Mouse (Mus musculus): Measurements from ENCODE around the gene Rnf17. TPM values are rescaled to one million over a fixed set of nuclear protein-coding genes. Genes with fewer than 3 reads are reported as not detected.
A peak's percentile ranks its signal among the peaks of the same experiment; 100 is the strongest.

Gene Rnf17
- polyA plus RNA-seq (2015; fragmentation: Nextera tagmentation; extraction: Ambion mirVana): 0.80 and 1.1 TPM in 2 replicates

GRCm38 (mm10) chr14:56402311-56403071, at the start of gene Rnf17:
TSS of gene Rnf17 (plus strand) at chr14:56402581.
- Histone ChIP-seq H3K9ac (ENCODE audit: low read depth, low read length) (no peak within 1 kb of the TSS), H3K4me3 (ENCODE audit: low read length) (no peak within 1 kb of the TSS), H3K4me1 (ENCODE audit: control insufficient read depth, insufficient read depth, low read depth, low read length) (no peaks in the 10 kb centered on the region), H3K27ac (ENCODE audit: low read depth, low read length) (no peak within 1 kb of the TSS), H3K4me2 (ENCODE audit: low read length) (peak within 1 kb of the TSS; percentile 35), H3K27me3 (replicated peaks; ENCODE audit: control insufficient read depth, insufficient read depth, low read length) (no peaks in the 10 kb centered on the region), H3K9me3 (ENCODE audit: control insufficient read depth, low read length) (no peaks in the 10 kb centered on the region), H3K36me3 (ENCODE audit: control insufficient read depth, insufficient read depth, low read length) (no peaks in the 10 kb centered on the region)
- ATAC-seq: no peak
- 70% methylated on average over 34 of the region's 34 CpGs for WGBS

DNA sequence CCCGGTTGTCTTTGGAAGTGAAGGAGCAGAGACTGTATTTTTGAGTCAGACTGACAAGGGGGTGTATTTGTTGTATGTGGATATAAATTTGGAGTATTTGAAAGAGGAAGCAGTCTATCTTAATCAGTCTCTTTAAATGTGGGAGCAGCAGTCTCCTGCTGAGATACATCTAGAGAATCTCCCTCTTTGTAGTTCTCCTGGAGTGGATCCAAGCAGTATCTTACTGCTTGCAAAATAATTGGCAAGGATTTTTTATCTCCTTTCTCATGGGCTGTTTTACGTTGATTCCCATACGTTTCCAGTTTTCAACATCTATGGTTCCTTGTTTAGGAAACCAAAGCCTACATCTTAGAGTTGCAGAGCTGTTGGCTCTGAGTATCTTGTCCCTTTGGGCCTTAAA, 47.6 kb upstream of the Rnf17 start:
- Histone ChIP-seq H3K27ac (ENCODE audit: low read depth, low read length) (no peak overlapping the region), H3K4me2 (ENCODE audit: low read length) (no peak overlapping the region), H3K9me3 (ENCODE audit: control insufficient read depth, low read length) (no peaks in the 10 kb centered on the region), H3K36me3 (ENCODE audit: control insufficient read depth, insufficient read depth, low read length) (no peaks in the 10 kb centered on the region), H3K4me1 (ENCODE audit: control insufficient read depth, insufficient read depth, low read depth, low read length) (no peaks in the 10 kb centered on the region), H3K9ac (ENCODE audit: low read depth, low read length) (no peak overlapping the region), H3K4me3 (ENCODE audit: low read length) (no peak overlapping the region), H3K27me3 (replicated peaks; ENCODE audit: control insufficient read depth, insufficient read depth, low read length) (no peaks in the 10 kb centered on the region; the same call in 1 of the 2 replicates)
- ATAC-seq: no peak
- WGBS: 66% methylated on average over 3 of the region's 3 CpGs

DNA sequence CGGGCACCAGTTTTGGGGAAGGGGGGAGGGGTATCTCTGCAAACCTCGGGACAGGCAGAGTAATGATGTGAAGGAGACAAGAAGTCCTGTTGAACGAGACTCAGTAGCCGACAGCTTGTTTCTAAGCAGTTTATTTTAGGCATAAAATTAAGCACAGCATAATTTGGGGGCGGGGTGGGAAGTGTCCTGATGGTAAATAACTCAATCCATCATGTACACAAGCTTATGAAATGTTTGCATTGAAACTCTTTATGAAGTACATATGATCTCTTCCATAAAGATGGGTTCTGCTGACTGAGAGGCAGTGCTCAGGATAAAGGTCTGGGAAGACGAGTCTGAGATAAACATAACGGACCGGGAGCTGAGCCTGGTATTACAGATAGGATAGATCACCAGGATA, 47.0 kb upstream of the Rnf17 start:
- Histone ChIP-seq H3K27me3 (replicated peaks; ENCODE audit: control insufficient read depth, insufficient read depth, low read length) (no peaks in the 10 kb centered on the region; the same call in 1 of the 2 replicates), H3K27ac (ENCODE audit: low read depth, low read length) (no peak overlapping the region), H3K4me2 (ENCODE audit: low read length) (no peak overlapping the region), H3K36me3 (ENCODE audit: control insufficient read depth, insufficient read depth, low read length) (no peaks in the 10 kb centered on the region), H3K9ac (ENCODE audit: low read depth, low read length) (no peak overlapping the region), H3K4me3 (ENCODE audit: low read length) (no peak overlapping the region), H3K9me3 (ENCODE audit: control insufficient read depth, low read length) (no peaks in the 10 kb centered on the region), H3K4me1 (ENCODE audit: control insufficient read depth, insufficient read depth, low read depth, low read length) (no peaks in the 10 kb centered on the region)
- ATAC-seq: no peak
- 86% methylated on average over 8 of the region's 8 CpGs for WGBS

GRCm38 (mm10) chr14:56356196-56356595, 46.2 kb upstream of the Rnf17 start:
- H3K27me3 ChIP-seq (replicated peaks; ENCODE audit: control insufficient read depth, insufficient read depth, low read length): no peaks in the 10 kb centered on the region; the same call in 1 of the 2 replicates
- H3K4me1 ChIP-seq (ENCODE audit: control insufficient read depth, insufficient read depth, low read depth, low read length): no peaks in the 10 kb centered on the region
- no peaks in the 10 kb centered on the region for H3K36me3 ChIP-seq (ENCODE audit: control insufficient read depth, insufficient read depth, low read length)
- no peak for ATAC-seq
- H3K27ac ChIP-seq (ENCODE audit: low read depth, low read length): no peak overlapping the region
- no peak overlapping the region for H3K4me2 ChIP-seq (ENCODE audit: low read length)
- no peak overlapping the region for H3K9ac ChIP-seq (ENCODE audit: low read depth, low read length)
- no peaks in the 10 kb centered on the region for H3K9me3 ChIP-seq (ENCODE audit: control insufficient read depth, low read length)
- 88% methylated on average over 6 of the region's 6 CpGs for WGBS
- no peak overlapping the region for H3K4me3 ChIP-seq (ENCODE audit: low read length)

DNA sequence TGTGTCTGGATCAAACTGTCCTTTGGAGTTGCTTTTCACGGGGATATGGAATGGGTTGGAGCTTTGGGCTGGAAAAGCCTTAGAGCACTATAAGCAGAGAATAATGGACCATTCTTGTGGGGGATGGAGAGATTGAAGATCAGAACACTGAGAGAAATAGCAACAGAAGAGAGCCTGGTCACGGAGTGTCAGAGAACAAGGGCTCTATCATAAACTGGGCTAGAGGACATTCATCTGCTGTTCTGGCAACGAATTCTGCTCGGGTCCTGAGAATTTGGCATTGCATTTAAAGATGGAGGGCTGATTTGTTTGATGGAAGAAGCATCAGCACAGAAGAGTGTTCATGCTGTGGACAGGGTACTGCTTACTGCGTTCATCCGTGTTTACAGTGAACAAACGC, 44.0 kb upstream of the Rnf17 start:
- 74% methylated on average over 7 of the region's 7 CpGs for WGBS
- H3K4me1 ChIP-seq (ENCODE audit: control insufficient read depth, insufficient read depth, low read depth, low read length): no peaks in the 10 kb centered on the region
- no peak overlapping the region for H3K4me2 ChIP-seq (ENCODE audit: low read length)
- no peaks in the 10 kb centered on the region for H3K9me3 ChIP-seq (ENCODE audit: control insufficient read depth, low read length)
- no peak overlapping the region for H3K4me3 ChIP-seq (ENCODE audit: low read length)
- H3K27me3 ChIP-seq (replicated peaks; ENCODE audit: control insufficient read depth, insufficient read depth, low read length): peaks cover 4% of the 10 kb centered on the region
- no peak overlapping the region for H3K27ac ChIP-seq (ENCODE audit: low read depth, low read length)
- no peak overlapping the region for H3K9ac ChIP-seq (ENCODE audit: low read depth, low read length)
- no peak for ATAC-seq
- no peaks in the 10 kb centered on the region for H3K36me3 ChIP-seq (ENCODE audit: control insufficient read depth, insufficient read depth, low read length)

DNA sequence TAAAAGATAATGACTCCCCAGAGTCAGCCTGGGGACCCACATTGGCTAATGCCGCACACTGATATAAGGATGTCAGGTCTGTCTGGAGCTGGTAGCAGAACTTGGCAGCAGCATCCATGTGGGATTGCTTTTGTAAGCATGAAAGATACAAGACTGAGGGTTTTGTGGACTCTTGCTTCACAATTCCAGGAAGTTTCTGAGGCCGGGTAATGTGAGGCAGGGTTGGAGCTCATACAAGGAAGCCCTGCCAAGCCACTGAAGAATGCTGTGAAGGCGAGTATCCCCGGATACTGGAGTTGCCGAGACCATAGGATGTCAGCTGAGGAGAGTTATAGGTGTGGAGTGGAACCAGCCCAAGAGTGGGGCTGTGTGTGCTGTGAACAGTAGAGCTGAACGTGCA, 43.2 kb upstream of the Rnf17 start:
- H3K27me3 ChIP-seq (replicated peaks; ENCODE audit: control insufficient read depth, insufficient read depth, low read length): peaks cover 11% of the 10 kb centered on the region
- H3K36me3 ChIP-seq (ENCODE audit: control insufficient read depth, insufficient read depth, low read length): no peaks in the 10 kb centered on the region
- no peaks in the 10 kb centered on the region for H3K4me1 ChIP-seq (ENCODE audit: control insufficient read depth, insufficient read depth, low read depth, low read length)
- WGBS: 72% methylated on average over 6 of the region's 6 CpGs
- no peak overlapping the region for H3K9ac ChIP-seq (ENCODE audit: low read depth, low read length)
- no peak overlapping the region for H3K4me3 ChIP-seq (ENCODE audit: low read length)
- no peak for ATAC-seq
- H3K9me3 ChIP-seq (ENCODE audit: control insufficient read depth, low read length): no peaks in the 10 kb centered on the region
- no peak overlapping the region for H3K27ac ChIP-seq (ENCODE audit: low read depth, low read length)
- H3K4me2 ChIP-seq (ENCODE audit: low read length): no peak overlapping the region

GRCm38 (mm10) chr14:56364711-56365237, 37.6 kb upstream of the Rnf17 start, which contains the start of gene Atp12a:
TSS of gene Atp12a (plus strand) at chr14:56365068.
- no peaks in the 10 kb centered on the region for H3K36me3 ChIP-seq (ENCODE audit: control insufficient read depth, insufficient read depth, low read length)
- peak within 1 kb of the TSS; percentile 62 for H3K9ac ChIP-seq (ENCODE audit: low read depth, low read length)
- H3K27me3 ChIP-seq (replicated peaks; ENCODE audit: control insufficient read depth, insufficient read depth, low read length): peaks cover 35% of the 10 kb centered on the region
- peak within 1 kb of the TSS; percentile 53 for H3K4me3 ChIP-seq (ENCODE audit: low read length)
- peaks cover 2% of the 10 kb centered on the region for H3K4me1 ChIP-seq (ENCODE audit: control insufficient read depth, insufficient read depth, low read depth, low read length)
- peak; percentile 77 for ATAC-seq
- H3K27ac ChIP-seq (ENCODE audit: low read depth, low read length): no peak within 1 kb of the TSS
- no peaks in the 10 kb centered on the region for H3K9me3 ChIP-seq (ENCODE audit: control insufficient read depth, low read length)
- H3K4me2 ChIP-seq (ENCODE audit: low read length): peak within 1 kb of the TSS; percentile 87
- WGBS: 1% methylated on average over 48 of the region's 48 CpGs

GRCm38 (mm10) chr14:56365292-56365691, 37.1 kb upstream of the Rnf17 start:
- no peaks in the 10 kb centered on the region for H3K9me3 ChIP-seq (ENCODE audit: control insufficient read depth, low read length)
- no peak overlapping the region for H3K27ac ChIP-seq (ENCODE audit: low read depth, low read length)
- ATAC-seq: no peak
- no peaks in the 10 kb centered on the region for H3K36me3 ChIP-seq (ENCODE audit: control insufficient read depth, insufficient read depth, low read length)
- peak overlapping the region; percentile 87 for H3K4me2 ChIP-seq (ENCODE audit: low read length)
- peaks cover 2% of the 10 kb centered on the region for H3K4me1 ChIP-seq (ENCODE audit: control insufficient read depth, insufficient read depth, low read depth, low read length)
- WGBS: 38% methylated on average over 8 of the region's 8 CpGs
- peaks cover 35% of the 10 kb centered on the region for H3K27me3 ChIP-seq (replicated peaks; ENCODE audit: control insufficient read depth, insufficient read depth, low read length)
- peak overlapping the region; percentile 53 for H3K4me3 ChIP-seq (ENCODE audit: low read length)
- peak overlapping the region; percentile 62 for H3K9ac ChIP-seq (ENCODE audit: low read depth, low read length)

DNA sequence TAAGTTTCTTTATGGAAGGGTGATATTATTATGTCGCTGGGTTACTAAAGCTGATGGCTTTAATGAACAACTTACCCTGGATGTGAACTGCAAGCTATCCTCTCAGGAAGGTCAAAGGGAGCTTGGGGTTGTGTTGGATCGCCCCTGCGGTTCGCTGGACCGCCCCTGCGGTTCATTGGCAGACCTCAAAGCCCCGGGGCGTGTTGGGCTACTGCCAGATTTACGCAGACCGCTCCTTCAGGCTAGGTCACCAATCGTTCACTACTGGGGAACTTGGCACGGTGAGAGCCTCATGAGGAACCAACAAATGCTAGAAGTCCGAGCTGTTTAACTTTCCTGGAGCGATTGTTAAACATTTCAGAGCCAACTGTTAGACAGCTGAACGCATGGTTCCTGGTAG, 35.7 kb upstream of the Rnf17 start:
- no peak for ATAC-seq

More for the DNA sequence above, 35.7 kb upstream of the Rnf17 start:
- H3K36me3 ChIP-seq (ENCODE audit: control insufficient read depth, insufficient read depth, low read length): no peaks in the 10 kb centered on the region
- 35% methylated on average over 15 of the region's 15 CpGs for WGBS
- H3K9ac ChIP-seq (ENCODE audit: low read depth, low read length): no peak overlapping the region
- no peak overlapping the region for H3K27ac ChIP-seq (ENCODE audit: low read depth, low read length)
- H3K4me1 ChIP-seq (ENCODE audit: control insufficient read depth, insufficient read depth, low read depth, low read length): peaks cover 2% of the 10 kb centered on the region
- no peaks in the 10 kb centered on the region for H3K9me3 ChIP-seq (ENCODE audit: control insufficient read depth, low read length)
- H3K4me2 ChIP-seq (ENCODE audit: low read length): no peak overlapping the region
- no peak overlapping the region for H3K4me3 ChIP-seq (ENCODE audit: low read length)
- peaks cover 35% of the 10 kb centered on the region for H3K27me3 ChIP-seq (replicated peaks; ENCODE audit: control insufficient read depth, insufficient read depth, low read length)
